Mouse (Mus musculus) T-helper 17 cell (primary cell): ENCODE results near the gene Eif5.

Source experiments
- in situ Hi-C, 2 experiments: fragments of 300-600 bp; cut with MboI, MseI; formaldehyde crosslinking; loops; 1 replicate in 1 of 2; 2 replicates in 1 of 2; pipeline ENCODE4 v1.15.1; 2025; ENCODE audit warnings: high pct_unique_total_duplicates in 2 of 2

Gene Eif5

GRCm38 (mm10) chr12:111560286-111560685 is 22.5 kb downstream of the Eif5 start:
- in situ Hi-C loops, result no loop called here

GRCm38 (mm10) chr12:111562276-111562814 is 24.5 kb downstream of the Eif5 start:
- in situ Hi-C loops, result no loop called here

- in situ Hi-C loops, result no loop called here
These were observed 25.3 kb downstream of the Eif5 start for GRCm38 (mm10) chr12:111563076-111563629.

- in situ Hi-C loops, result no loop called here
These were observed 27.5 kb downstream of the Eif5 start for GRCm38 (mm10) chr12:111565363-111565762.

- in situ Hi-C loops, result no loop called here
These were observed 31.0 kb downstream of the Eif5 start for GRCm38 (mm10) chr12:111568836-111569235.

GRCm38 (mm10) chr12:111572406-111572805 is 34.6 kb downstream of the Eif5 start:
- in situ Hi-C loops, result no loop called here

- in situ Hi-C loops, result no loop called here
These were observed 35.5 kb downstream of the Eif5 start for GRCm38 (mm10) chr12:111573315-111573714.

GRCm38 (mm10) chr12:111574074-111574886 is 36.5 kb downstream of the Eif5 start, which contains the start of gene Mark3:
Mark3 (plus strand) TSS chr12:111574523.
- in situ Hi-C loops, result no loop called here

GRCm38 (mm10) chr12:111574887-111575838 is 37.3 kb downstream of the Eif5 start:
- in situ Hi-C loops, result loop anchor here in 1 of 2 experiments (5.0 kb wide), 1 partner anchor 67 kb away; no protein-coding TSS in a partner anchor

- in situ Hi-C loops, result no loop called here
These were observed 45.2 kb downstream of the Eif5 start for GRCm38 (mm10) chr12:111583058-111583457.

GRCm38 (mm10) chr12:111584401-111584800 is 46.6 kb downstream of the Eif5 start:
- in situ Hi-C loops, result no loop called here

GRCm38 (mm10) chr12:111587252-111587651 is 49.4 kb downstream of the Eif5 start:
- in situ Hi-C loops, result no loop called here

- in situ Hi-C loops, result no loop called here
These were observed 54.7 kb downstream of the Eif5 start for GRCm38 (mm10) chr12:111592407-111593021.

- in situ Hi-C loops, result no loop called here
These were observed 56.0 kb downstream of the Eif5 start for GRCm38 (mm10) chr12:111593775-111594174.
